Mouse (Mus musculus) heart, postnatal 25 days (tissue): ENCODE results near the gene Ces1a. TPM values are rescaled to one million over a fixed set of nuclear protein-coding genes. Genes with fewer than 3 reads are reported as not detected.

ENCODE experiments used
- DNase-seq: peaks from one replicate; pipeline ENCODE4 v3.0.0; 2022; ENCODE audit warnings: low spot score
- intact Hi-C: fragments of 180-260 bp; cut with DNase I; formaldehyde crosslinking; loops from one replicate; pipeline ENCODE4 v1.15.1; 2025
- total RNA-seq, 2 experiments: library from RNA; stranded (reverse); gene quantifications; 2 replicates each; pipeline ENCODE4 v1.2.3; 2021

Gene Ces1a
- total RNA-seq, result not detected

GRCm38 (mm10) chr8:93048092-93048491 lies at the start of gene Ces1a:
Gene Ces1a, minus strand, starts transcription at chr8:93048192.
- intact Hi-C loops, result loop anchor here (5.0 kb wide), 1 partner anchor 36 kb away; no protein-coding TSS in a partner anchor

DNA sequence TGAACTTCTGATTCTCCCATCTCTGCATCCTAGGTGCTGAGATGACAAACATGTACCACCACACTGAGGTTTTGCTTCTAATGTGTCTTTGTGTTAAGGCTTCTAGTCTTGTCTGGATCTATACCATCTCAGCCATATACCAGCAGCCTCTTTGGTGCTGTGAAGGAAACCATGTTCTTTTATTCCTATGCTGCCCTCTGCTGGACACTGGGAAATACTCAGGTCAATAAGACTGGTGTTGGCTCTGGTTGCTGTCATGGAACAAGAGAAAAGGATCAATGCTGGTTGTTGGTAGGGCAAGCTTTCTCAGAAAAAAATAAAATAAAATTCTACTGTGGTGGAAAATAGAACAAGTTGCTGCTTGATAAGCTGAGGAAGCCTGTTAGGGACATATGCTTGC lies 47.4 kb upstream of the Ces1a start:
- DNase-seq, result no peak
- intact Hi-C loops, result loop anchor here (1.0 to 2.0 kb wide), 2 partner anchors 36 to 85 kb away; no protein-coding TSS in a partner anchor

More at GRCm38 (mm10) chr8:93048092-93048491, at the start of gene Ces1a:
- DNase-seq, result no peak

DNA sequence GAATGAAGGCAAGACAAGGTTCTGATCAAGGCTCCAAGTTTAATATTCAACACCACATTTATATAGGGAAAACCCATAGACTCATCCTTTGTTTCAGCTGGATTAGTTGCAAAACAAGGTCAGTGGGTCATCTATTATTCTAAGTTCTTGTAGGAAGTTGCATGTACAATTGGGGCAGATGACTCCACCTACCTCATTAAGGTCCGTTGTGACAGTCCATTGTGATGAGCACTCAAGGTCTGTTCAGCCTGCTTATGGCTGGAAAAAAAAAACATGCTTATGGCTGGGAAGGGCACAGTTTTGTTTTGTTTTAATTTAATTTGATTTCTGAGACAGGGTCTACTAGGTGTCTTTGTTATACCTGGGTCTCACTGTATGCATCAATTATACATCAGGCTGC lies 43.3 kb upstream of the Ces1a start:
- intact Hi-C loops, result no loop called here
- DNase-seq, result no peak

- DNase-seq, result no peak
- intact Hi-C loops, result no loop called here
These were observed 40.7 kb upstream of the Ces1a start for GRCm38 (mm10) chr8:93088686-93089122.

DNA sequence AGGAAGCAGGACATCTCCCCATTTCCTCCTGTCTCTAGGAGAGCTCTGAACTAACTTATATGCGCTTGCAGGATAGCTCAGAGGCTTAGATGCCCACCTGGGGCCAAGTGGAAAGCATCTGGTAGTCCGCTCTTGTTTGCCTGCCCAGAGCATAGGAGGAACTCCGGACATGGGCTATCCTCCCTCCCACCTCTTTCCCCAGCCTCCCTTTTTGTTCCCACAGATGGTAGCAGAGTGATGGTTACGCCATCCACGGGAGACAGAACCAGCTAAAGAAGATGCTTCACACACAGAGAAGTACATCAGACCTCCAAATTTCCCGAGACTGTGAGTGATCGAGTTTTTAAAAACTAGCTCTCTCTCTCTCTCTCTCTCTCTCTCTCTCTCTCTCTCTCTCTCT lies 40.2 kb upstream of the Ces1a start:
- DNase-seq, result no peak
- intact Hi-C loops, result no loop called here

- intact Hi-C loops, result no loop called here
These were observed 31.9 kb upstream of the Ces1a start, which contains the start of gene Ces1b for GRCm38 (mm10) chr8:93079887-93080286. Gene Ces1b, minus strand, starts transcription at chr8:93080017.

GRCm38 (mm10) chr8:93075251-93075650 lies 27.3 kb upstream of the Ces1a start:
- intact Hi-C loops, result no loop called here
- no peak for DNase-seq

More at GRCm38 (mm10) chr8:93079887-93080286, 31.9 kb upstream of the Ces1a start, which contains the start of gene Ces1b:
- no peak for DNase-seq

DNA sequence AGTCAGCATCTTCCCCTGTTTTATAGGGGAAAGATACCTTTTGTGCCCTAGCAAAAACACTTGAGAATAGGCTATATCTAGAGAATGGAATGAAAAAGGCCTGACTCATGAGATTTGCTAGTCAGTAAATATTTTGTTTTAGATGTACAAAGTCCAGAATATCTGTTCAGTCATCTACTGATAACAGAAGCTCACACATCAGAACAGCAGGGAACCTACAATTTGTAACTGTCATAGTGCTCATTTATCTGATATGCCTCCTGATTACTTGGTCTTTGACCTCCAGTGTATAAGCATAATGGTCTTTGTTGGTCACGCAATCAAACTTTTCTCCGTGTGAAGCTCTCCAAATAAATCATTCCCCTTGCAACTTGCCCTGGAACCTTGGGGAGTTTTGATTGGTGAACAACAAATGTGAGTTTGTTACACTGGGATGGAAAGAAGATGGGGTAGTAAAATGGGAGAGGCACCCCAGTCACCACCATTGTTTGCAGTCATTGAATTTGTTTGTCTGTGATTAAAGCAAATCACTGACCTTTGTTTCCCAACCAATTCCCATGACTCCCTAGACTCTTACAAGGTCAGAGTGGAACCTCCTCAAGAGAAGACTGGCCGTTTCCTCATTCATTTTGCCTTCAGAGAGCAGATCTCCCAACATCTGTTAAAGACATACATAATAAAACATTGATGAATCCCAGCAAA lies 15.6 kb upstream of the Ces1a start:
- no peak for DNase-seq
- intact Hi-C loops, result no loop called here

GRCm38 (mm10) chr8:93059185-93059584 lies 11.2 kb upstream of the Ces1a start:
- no peak for DNase-seq

GRCm38 (mm10) chr8:93055238-93055637 lies 7.2 kb upstream of the Ces1a start:
- intact Hi-C loops, result loop anchor here (5.0 kb wide), 1 partner anchor 342 kb away; no protein-coding TSS in a partner anchor
- DNase-seq, result no peak

More at GRCm38 (mm10) chr8:93059185-93059584, 11.2 kb upstream of the Ces1a start:
- intact Hi-C loops, result loop anchor here (1.0 to 5.0 kb wide), 4 partner anchors 36 to 436 kb away; no protein-coding TSS in a partner anchor

DNA sequence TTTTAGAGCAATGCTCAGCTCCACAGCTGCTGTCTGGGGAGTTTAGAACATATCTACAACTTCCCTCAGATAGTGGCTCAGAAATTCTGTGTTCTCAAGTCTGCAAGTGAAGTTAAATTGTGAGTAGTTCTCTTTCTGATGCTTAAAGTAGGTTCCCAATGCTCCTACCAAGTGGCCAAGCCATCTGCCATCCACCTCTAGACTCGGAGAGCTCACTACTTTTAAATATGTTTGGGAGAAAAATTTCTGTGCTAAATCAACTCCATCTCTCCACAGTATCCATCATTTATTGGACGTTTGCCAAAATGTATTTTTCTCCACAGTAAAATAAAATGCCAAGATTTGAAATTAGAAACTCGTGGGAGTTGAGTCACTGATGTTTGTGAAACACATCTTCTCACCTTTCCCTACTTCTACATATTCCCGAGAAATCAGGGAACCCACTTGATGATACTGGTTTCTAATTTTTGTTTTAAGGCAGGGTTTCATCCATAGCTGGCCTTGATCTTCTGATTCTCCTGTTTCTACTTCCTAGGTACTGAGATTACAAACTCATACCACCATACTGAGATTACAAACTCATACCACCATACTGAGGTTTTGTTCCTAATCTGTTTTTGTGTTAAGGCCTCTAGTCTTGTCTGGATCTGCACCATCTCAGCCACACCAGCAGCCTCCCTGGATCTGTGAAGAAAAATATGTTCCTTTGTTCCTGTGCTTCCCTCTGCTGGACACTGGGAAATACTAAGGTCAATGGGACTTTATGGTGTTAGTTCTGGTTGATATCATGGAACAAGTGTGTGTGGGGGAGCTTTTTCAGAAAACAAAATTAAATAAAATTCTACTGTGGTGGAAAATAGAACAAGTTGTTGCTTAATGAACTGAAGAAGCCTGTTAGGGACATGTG lies 771 bp upstream of the Ces1a start:
- intact Hi-C loops, result loop anchor here (5.0 kb wide), 1 partner anchor 36 kb away; no protein-coding TSS in a partner anchor
- DNase-seq, result no peak

DNA sequence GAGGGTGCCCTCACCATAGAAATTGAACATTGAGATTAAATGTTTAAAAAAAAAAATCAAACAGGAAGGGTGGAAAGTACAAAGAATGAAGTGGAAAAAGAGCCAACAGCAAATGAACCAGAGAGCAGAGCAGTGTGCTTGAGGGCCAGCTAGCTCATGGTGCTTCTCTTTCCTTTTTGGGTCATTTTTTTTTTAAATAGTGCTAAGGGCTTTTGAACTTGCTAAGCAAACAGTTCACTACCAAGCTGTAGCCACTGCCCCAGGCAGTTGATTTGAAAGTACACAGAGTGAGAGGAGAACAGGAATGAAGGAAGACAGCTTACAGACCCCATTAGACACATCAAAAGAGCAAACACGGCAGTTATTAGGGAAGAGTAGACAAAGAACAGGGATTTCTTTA lies 4.9 kb downstream of the Ces1a start:
- intact Hi-C loops, result no loop called here
- DNase-seq, result no peak

- intact Hi-C loops, result no loop called here
These were observed 7.0 kb downstream of the Ces1a start for GRCm38 (mm10) chr8:93040776-93041567.

GRCm38 (mm10) chr8:93040256-93040655 lies 7.7 kb downstream of the Ces1a start:
- no peak for DNase-seq
- intact Hi-C loops, result no loop called here

More at GRCm38 (mm10) chr8:93040776-93041567, 7.0 kb downstream of the Ces1a start:
- DNase-seq, result peak; percentile 16

GRCm38 (mm10) chr8:93038831-93039230 lies 9.2 kb downstream of the Ces1a start:
- DNase-seq, result no peak
- intact Hi-C loops, result no loop called here

- intact Hi-C loops, result no loop called here
- DNase-seq, result no peak
These were observed 17.3 kb downstream of the Ces1a start for GRCm38 (mm10) chr8:93030664-93031063.

DNA sequence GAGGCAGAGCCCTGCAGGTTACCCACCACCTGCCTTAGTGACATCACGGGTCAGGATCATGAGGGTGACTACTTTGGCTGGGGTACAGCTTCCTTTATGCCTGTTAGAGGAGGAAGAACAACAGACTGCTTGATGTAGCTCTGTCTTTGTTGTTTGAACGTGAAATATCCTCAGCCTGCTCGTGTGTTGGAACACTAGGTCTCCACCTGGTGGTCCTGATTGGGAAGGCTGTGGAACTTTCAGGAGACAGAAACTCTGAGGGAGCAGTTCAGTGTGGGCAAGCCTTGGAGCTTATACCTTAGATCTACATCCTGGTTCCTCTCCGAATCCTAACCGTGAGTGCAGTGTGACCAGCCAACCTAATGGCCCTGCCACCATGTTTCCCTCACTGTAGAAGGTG lies 26.3 kb downstream of the Ces1a start:
- intact Hi-C loops, result no loop called here

GRCm38 (mm10) chr8:93014300-93014699 lies 33.7 kb downstream of the Ces1a start:
- DNase-seq, result no peak
- intact Hi-C loops, result loop anchor here (5.0 kb wide), 2 partner anchors 33 to 128 kb away; partner anchors contain the start of gene Ces1a

More for the DNA sequence above, 26.3 kb downstream of the Ces1a start:
- no peak for DNase-seq

DNA sequence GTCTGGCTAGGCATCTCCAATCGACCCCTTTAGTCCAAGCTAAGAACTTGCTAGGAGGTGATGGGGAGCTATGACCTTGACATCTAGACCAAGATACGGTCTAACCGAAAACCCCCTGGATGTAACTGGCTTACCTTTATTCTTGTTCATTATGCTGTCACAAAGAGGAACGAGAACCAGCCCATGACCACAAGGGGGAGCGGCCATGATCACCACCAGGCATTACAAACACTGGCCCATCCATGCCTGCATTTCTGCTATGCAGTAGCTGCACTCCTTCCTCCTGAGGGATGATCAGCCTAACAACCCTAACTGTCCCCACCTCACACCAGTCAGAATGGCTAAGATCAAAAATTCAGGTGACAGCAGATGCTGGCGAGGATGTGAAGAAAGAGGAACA lies 35.8 kb downstream of the Ces1a start:
- DNase-seq, result no peak
- intact Hi-C loops, result loop anchor here (5.0 kb wide), 2 partner anchors 35 to 130 kb away; partner anchors contain the start of gene Ces1a
